Mouse (Mus musculus) lung, postnatal 0 days (tissue): ENCODE results near the gene Eef1akmt4. TPM values are rescaled to one million over a fixed set of nuclear protein-coding genes. Genes with fewer than 3 reads are reported as not detected.

Source experiments
- ATAC-seq: fragments of 200-750 bp; cut with Nextera tagmentation; 2 replicates; pipeline ENCODE4 v1.8.0; 2017; ENCODE audit warnings: moderate library complexity
- DNase-seq: peaks from one replicate; pipeline ENCODE4 v3.0.0-alpha.2; 2016; ENCODE audit warnings: low spot score
- H3K27ac ChIP-seq: fragments of 300-500 bp; sonication (generic); 2 replicates; pipeline ENCODE4 v1.5.1; 2014; ENCODE audit warnings: antibody characterized with exemption, mild to moderate bottlenecking, low read length, mixed read lengths
- H3K27me3 ChIP-seq: fragments of 300-500 bp; sonication (generic); replicated peaks from 2 replicates; pipeline ENCODE4 v1.6.1; 2014; ENCODE audit warnings: low read length, mixed read lengths; ENCODE audit not compliant: insufficient read depth
- H3K36me3 ChIP-seq: fragments of 300-500 bp; sonication (generic); 2 replicates; pipeline ENCODE4 v1.6.1; 2014; ENCODE audit warnings: low read length, mixed read lengths; ENCODE audit not compliant: insufficient read depth
- H3K4me1 ChIP-seq: fragments of 300-500 bp; sonication (generic); 2 replicates; pipeline ENCODE4 v1.6.1; 2014; ENCODE audit warnings: antibody characterized with exemption, low read depth, low read length, mixed read lengths; ENCODE audit not compliant: insufficient read depth
- H3K4me2 ChIP-seq: fragments of 300-500 bp; sonication (generic); replicated peaks from 2 replicates; pipeline ENCODE4 v1.6.1; 2014; ENCODE audit warnings: low read depth, mild to moderate bottlenecking, low read length, moderate library complexity, mixed read lengths
- H3K4me3 ChIP-seq: fragments of 300-500 bp; sonication (generic); 2 replicates; pipeline ENCODE4 v1.5.1; 2014; ENCODE audit warnings: low read depth, low read length
- H3K9ac ChIP-seq: fragments of 300-500 bp; sonication (generic); replicated peaks from 2 replicates; pipeline ENCODE4 v1.6.1; 2014; ENCODE audit warnings: low read depth, mild to moderate bottlenecking
- H3K9me3 ChIP-seq: fragments of 300-500 bp; sonication (generic); 2 replicates; pipeline ENCODE4 v1.6.1; 2016; ENCODE audit warnings: low read length, mixed read lengths
- CTCF ChIP-seq: IDR thresholded peaks from 2 replicates; pipeline ENCODE4 v1.5.1; 2016; ENCODE audit warnings: antibody characterized with exemption, mild to moderate bottlenecking
- EP300 ChIP-seq: IDR thresholded peaks from 2 replicates; pipeline ENCODE4 v1.6.1; 2016; ENCODE audit warnings: antibody characterized with exemption, mild to moderate bottlenecking, control low read depth
- WGBS: fragments of 180-500 bp; shearing (Covaris S2); extraction: QIAGEN DNeasy Blood & Tissue Kit; methylation state at CpG from one replicate; pipeline ENCODE4 v1.1.7; 2014; 5-methylcytosine and 5-hydroxymethylcytosine counted together
- polyA plus RNA-seq: library from polyadenylated mRNA; unstranded; fragments of >200 nt; fragmentation: Nextera tagmentation; extraction: Ambion mirVana; gene quantifications from 2 replicates; pipeline ENCODE4 v1.2.1, GENCODE M21; 2015

Eef1akmt4 gene
- polyA plus RNA-seq, 1 experiment from 2014 or later: 15.2 TPM

GRCm38 (mm10) chr16:20610501-20611356 lies 664 bp upstream of the Eef1akmt4 start:
- no peaks in the 10 kb centered on the region for H3K9me3 ChIP-seq
- DNase-seq (peak; percentile 85), ATAC-seq (peak; percentile 66)
- H3K4me3 ChIP-seq: peak overlapping the region; percentile 59
- H3K27ac ChIP-seq: peak overlapping the region; percentile 65
- TF ChIP-seq CTCF (no peak), EP300 (no peak)
- under 1% methylated on average over 28 of the region's 28 CpGs for WGBS
- H3K36me3 ChIP-seq: 0 out of 2 replicates have a peak, but pooled peaks cover 7% of the 10 kb centered on the region
- no peaks in the 10 kb centered on the region for H3K27me3 ChIP-seq
- H3K4me1 ChIP-seq: no peaks in the 10 kb centered on the region; the same call in 1 of the 2 replicates
- peak overlapping the region; percentile 50 for H3K9ac ChIP-seq
- peak overlapping the region; percentile 82 for H3K4me2 ChIP-seq

DNA sequence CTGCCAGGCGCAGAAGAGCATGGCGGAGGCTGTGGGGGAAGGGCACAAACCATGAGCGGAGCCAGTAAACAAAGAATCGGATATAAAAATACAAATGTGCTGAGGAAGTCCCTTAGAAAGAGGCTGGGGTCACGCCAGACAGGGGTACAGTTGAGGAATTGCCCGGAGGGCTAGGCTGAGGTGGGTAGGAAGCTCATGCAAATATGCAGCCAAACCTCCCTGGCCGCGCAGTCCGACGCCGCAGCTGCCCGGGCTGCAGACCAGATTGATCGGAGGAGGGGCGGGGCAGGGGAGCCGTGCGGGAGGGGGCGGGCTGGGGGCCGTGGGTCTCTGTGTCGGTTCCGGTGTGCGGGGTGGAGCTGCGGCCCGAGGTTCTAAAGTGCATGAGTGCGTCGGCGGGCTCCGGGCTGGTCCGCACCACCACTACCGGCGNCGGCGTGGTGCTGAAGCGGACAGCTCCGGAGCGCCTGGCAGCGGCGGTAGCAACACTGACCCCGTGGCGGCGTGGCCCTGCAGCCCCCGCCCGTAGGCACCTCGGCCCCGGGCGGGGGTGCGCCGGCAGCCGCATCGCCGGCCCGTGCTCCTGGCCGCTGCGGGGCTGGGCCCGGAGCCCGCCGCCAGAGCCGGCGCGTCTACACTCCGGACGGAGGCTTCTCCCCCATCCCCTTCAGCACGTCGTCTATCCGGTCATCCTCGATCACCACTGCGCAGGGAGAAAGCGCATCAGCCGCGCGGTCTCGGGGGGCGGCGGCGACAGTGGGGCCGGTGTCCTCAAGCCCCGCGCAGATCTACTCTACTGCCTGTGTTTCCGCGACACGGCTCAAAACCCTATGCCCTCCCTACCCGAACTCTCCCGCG lies 8.4 kb downstream of the Eef1akmt4 start:
- Histone ChIP-seq H3K27ac (no peak overlapping the region), H3K27me3 (peaks cover 20% of the 10 kb centered on the region), H3K4me1 (peaks cover 7% of the 10 kb centered on the region; the same call in 1 of the 2 replicates), H3K4me3 (peak overlapping the region; percentile 59), H3K36me3 (no peaks in the 10 kb centered on the region), H3K9ac (no peak overlapping the region), H3K9me3 (no peaks in the 10 kb centered on the region), H3K4me2 (peak overlapping the region; percentile 55)
- WGBS: 4% methylated on average over 46 of the region's 83 CpGs
- DNase-seq: peak; percentile 53
- peak; percentile 75 for ATAC-seq
- TF ChIP-seq CTCF: no peak

DNA sequence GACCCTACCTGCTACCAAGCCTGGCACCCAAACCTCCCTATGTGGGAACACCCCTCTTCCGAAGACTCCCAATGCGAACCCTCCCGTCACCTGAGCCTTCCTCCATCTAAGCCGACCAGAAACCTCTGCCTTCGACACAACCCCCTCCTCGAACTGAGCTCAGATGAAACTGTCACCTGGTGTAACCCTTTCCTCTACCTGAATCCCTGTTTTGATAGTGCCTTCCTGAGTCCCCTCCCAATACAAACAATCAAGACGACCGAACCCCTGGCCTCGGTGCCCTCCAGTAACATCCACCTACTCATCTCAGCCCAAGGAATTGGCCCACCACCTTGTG lies 9.0 kb downstream of the Eef1akmt4 start:
- ATAC-seq: no peak
- TF ChIP-seq CTCF (no peak), EP300 (no peak)
- Histone ChIP-seq H3K4me2 (peak overlapping the region; percentile 98), H3K9ac (no peak overlapping the region), H3K4me3 (peak overlapping the region; percentile 59), H3K27ac (no peak overlapping the region), H3K9me3 (no peaks in the 10 kb centered on the region), H3K27me3 (peaks cover 20% of the 10 kb centered on the region), H3K4me1 (peaks cover 7% of the 10 kb centered on the region; the same call in 1 of the 2 replicates), H3K36me3 (no peaks in the 10 kb centered on the region)
- WGBS: 0% methylated on average over 9 of the region's 9 CpGs
- no peak for DNase-seq

DNA sequence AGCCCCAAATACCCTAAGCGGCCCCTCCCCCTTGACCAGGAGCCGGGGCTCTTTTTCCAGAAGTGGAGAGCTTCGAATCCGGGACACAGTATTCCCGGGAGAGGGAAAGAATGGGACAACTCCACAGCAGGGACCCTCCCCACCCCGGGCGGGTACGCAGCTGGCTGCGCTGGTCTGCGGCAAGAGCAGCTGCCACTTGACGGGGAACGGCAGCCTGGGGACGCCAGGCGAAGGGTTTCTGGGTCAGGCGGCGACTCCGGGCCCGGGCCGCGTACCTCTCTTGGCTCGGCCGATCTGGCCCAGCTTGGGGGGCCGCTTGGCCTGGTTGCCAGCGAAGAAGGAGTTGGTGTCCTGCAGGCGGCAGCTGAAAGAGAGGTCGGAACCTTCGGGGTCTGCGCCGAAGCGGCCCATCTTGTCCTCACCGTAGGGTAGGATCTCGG lies 9.4 kb downstream of the Eef1akmt4 start:
- Histone ChIP-seq H3K4me1 (peaks cover 7% of the 10 kb centered on the region; the same call in 1 of the 2 replicates), H3K9me3 (no peaks in the 10 kb centered on the region), H3K4me3 (peak overlapping the region; percentile 59), H3K27me3 (peaks cover 20% of the 10 kb centered on the region), H3K36me3 (no peaks in the 10 kb centered on the region), H3K9ac (no peak overlapping the region), H3K4me2 (peak overlapping the region; percentile 98), H3K27ac (no peak overlapping the region)
- DNase-seq (no peak), ATAC-seq (peak; percentile 2; the same call in 1 of the 2 replicates)
- TF ChIP-seq EP300 (no peak), CTCF (no peak)
- WGBS: under 1% methylated on average over 29 of the region's 32 CpGs

DNA sequence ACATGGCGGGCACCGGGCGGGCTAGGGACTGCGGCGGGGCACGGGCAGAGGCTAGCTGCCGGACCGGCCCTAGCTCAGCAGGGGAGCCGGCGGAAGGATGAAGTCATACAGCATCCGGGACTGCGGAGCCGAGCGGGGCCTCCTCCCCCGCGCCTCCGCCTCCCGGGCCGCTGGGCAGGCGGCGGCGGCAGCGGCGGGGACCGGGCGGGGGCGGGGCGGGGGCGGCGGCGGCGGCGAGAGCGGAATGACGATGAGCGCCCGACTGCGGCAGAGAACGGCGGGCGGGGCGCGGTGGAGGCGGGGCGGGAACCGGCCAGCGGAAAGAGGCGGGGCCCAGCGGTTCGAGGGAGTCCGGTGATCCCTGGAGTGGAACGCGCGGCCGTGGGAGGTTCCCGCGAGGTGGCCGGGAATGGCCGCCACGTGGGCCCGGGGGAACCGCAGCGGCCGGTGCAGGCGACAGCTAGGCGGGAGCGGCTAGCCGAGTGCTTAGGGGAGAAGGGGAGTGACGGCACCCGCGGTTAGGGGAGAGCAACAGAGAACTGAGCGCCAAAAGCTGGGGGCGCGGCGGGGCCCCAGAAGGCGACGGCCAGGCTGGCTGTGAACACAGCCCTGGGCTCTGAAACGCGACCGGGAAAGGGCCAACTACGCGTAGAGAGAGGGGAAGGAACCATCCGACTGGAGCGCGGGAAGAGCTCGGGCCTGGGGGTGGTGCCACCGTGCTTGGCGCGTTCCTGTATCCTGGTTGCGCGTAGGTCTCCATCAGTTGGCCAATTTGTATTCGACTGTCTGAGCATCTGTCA lies 10.0 kb downstream of the Eef1akmt4 start, which contains the start of gene Camk2n2:
Gene Camk2n2, minus strand, starts transcription at position 97 of the 800 bp plus-strand sequence.
- Histone ChIP-seq H3K4me3 (peak within 1 kb of the TSS; percentile 59), H3K4me1 (peaks cover 7% of the 10 kb centered on the region; the same call in 1 of the 2 replicates), H3K27me3 (peaks cover 20% of the 10 kb centered on the region), H3K9ac (no peak within 1 kb of the TSS), H3K27ac (no peak within 1 kb of the TSS), H3K9me3 (no peaks in the 10 kb centered on the region), H3K36me3 (no peaks in the 10 kb centered on the region), H3K4me2 (peak within 1 kb of the TSS; percentile 98)
- ATAC-seq (peak; percentile 65), DNase-seq (peak; percentile 60)
- WGBS: under 1% methylated on average over 61 of the region's 92 CpGs
- TF ChIP-seq CTCF: no peak
- no peak for TF ChIP-seq EP300
